Comparison of ENCODE assay signal across 18 mouse cellular contexts in the genomic region with DNA sequence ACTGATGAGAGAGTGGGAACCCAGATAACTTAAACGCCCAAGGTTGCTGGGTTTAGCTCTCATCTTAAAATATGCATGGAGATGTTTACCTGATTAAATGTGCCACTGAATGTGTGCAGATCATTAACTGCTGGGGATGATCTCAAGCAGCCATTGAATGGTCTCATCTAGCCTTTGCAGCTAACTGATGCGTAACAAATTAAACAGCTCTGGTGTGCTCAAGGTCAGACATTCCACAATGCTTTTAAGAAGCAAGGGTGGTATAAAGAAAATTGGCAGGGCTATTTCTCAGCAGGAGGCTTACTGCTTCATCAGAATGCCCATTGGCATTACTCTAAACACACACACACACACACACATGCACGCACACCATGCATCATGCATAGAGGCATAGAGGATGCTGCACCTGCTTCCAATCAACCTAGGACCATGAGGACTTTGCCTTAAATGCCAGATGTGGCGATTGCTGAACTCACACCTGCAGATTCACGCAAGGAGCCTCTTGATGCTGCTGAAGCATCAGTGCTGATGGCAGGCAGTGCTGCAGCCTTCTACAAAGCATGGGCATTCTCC.
A peak's percentile ranks its signal among the peaks of the same experiment; 100 is the strongest.
DNase-seq lines count a peak whose midpoint lies in the region; ATAC-seq lines count a peak whose summit lies in the region.
"Had no signal": no experiment of that assay in that cellular context is flagged by ENCODE, and none has a peak within 500 bp of the region (broad histone marks: within the 10 kb centered on the region; RNA-seq: fewer than 3 reads in every experiment).

No protein-coding gene starts in this region.

- H3K36me3 ChIP-seq in limb, embryonic 11.5 days (ENCODE audit: control insufficient read depth, insufficient read depth, low read length), result no peaks in the 10 kb centered on the region
- H3K36me3 ChIP-seq: embryonic facial prominence, embryonic 15.5 days; heart, embryonic 12.5 days; liver, embryonic 15.5 days; stomach, embryonic 15.5 days had no signal

- 62% methylated on average over 5 of the region's 5 CpGs for WGBS in limb, embryonic 11.5 days

- H3K27me3 ChIP-seq in limb, embryonic 11.5 days (ENCODE audit: control insufficient read depth, insufficient read depth, low read length), result no peaks in the 10 kb centered on the region
- H3K27me3 ChIP-seq: embryonic facial prominence, embryonic 15.5 days; forebrain, embryonic 13.5 days; heart, embryonic 12.5 days; liver, embryonic 15.5 days; stomach, embryonic 15.5 days had no signal

- no peak overlapping the region for H3K27ac ChIP-seq in limb, embryonic 11.5 days (replicated peaks; ENCODE audit: low read depth, low read length)
- H3K27ac ChIP-seq: embryonic facial prominence, embryonic 15.5 days; forebrain, embryonic 13.5 days; left cerebral cortex, adult 2 months; liver, embryonic 15.5 days; stomach, embryonic 15.5 days had no signal

- DNase-seq in kidney, adult 8-10 months, result peak; percentile 2 to 7
- no peak for DNase-seq in kidney, adult 11 months
- peak; percentile 17 for DNase-seq in MN1 (ENCODE audit: low spot score)
- peak; percentile 30 for DNase-seq in forelimb bud, embryonic 11.5 days (ENCODE audit: low read depth, low spot score)
- DNase-seq in limb, embryonic 11.5 days (ENCODE audit: low spot score), result peak; percentile 32
- no peak for DNase-seq in cerebellum, postnatal 25 days
- DNase-seq: adrenal gland, postnatal 36 days; cerebellum, adult 9-10 months; lung, postnatal 10 days; right cerebral cortex, postnatal 14 days; thymus, adult 2 months had no signal

- no peak overlapping the region for H3K4me2 ChIP-seq in limb, embryonic 11.5 days (ENCODE audit: low read depth, severe bottlenecking)
- H3K4me2 ChIP-seq: embryonic facial prominence, embryonic 15.5 days; forebrain, embryonic 13.5 days; heart, embryonic 12.5 days; liver, embryonic 15.5 days; stomach, embryonic 15.5 days had no signal

- H3K9ac ChIP-seq in limb, embryonic 11.5 days (ENCODE audit: low read length), result no peak overlapping the region
- H3K9ac ChIP-seq: embryonic facial prominence, embryonic 15.5 days; forebrain, embryonic 13.5 days; heart, embryonic 12.5 days; liver, embryonic 15.5 days; stomach, embryonic 15.5 days had no signal

- 0 out of 2 replicates have a peak, but pooled peaks cover 2% of the 10 kb centered on the region for H3K4me1 ChIP-seq in limb, embryonic 11.5 days (ENCODE audit: control insufficient read depth, insufficient read depth, low read length)
- H3K4me1 ChIP-seq: embryonic facial prominence, embryonic 15.5 days; heart, embryonic 12.5 days; liver, embryonic 15.5 days; stomach, embryonic 15.5 days had no signal

- H3K9me3 ChIP-seq in limb, embryonic 11.5 days (ENCODE audit: control insufficient read depth, low read length), result no peaks in the 10 kb centered on the region
- H3K9me3 ChIP-seq: embryonic facial prominence, embryonic 15.5 days; forebrain, embryonic 13.5 days; heart, embryonic 12.5 days; liver, embryonic 15.5 days; stomach, embryonic 15.5 days had no signal

- H3K4me3 ChIP-seq in limb, embryonic 11.5 days (ENCODE audit: low read depth, low read length), result no peak overlapping the region
- H3K4me3 ChIP-seq: embryonic facial prominence, embryonic 15.5 days; forebrain, embryonic 13.5 days; heart, embryonic 12.5 days; left cerebral cortex, adult 2 months; liver, embryonic 15.5 days; stomach, embryonic 15.5 days had no signal

- no peak for ATAC-seq in limb, embryonic 11.5 days (ENCODE audit: insufficient number of reproducible peaks, low FRiP score, low TSS enrichment, low read depth)
- ATAC-seq in cerebellum, adult (ENCODE audit: insufficient number of reproducible peaks, low FRiP score, low TSS enrichment), result no peak
- ATAC-seq: forebrain, embryonic 13.5 days had no signal

Comparison
In these comparisons a context has a peak if more than half of its experiments do, and no peak if none do; other contexts are left out.
1. DNase-seq: peak in kidney, adult 8-10 months (2 of 2), MN1 (single experiment), forelimb bud, embryonic 11.5 days (single experiment) and limb, embryonic 11.5 days (single experiment); none in kidney, adult 11 months (single experiment) and cerebellum, postnatal 25 days (0 of 2).